10 mouse cellular contexts compared by ENCODE assay signal in the genomic region with DNA sequence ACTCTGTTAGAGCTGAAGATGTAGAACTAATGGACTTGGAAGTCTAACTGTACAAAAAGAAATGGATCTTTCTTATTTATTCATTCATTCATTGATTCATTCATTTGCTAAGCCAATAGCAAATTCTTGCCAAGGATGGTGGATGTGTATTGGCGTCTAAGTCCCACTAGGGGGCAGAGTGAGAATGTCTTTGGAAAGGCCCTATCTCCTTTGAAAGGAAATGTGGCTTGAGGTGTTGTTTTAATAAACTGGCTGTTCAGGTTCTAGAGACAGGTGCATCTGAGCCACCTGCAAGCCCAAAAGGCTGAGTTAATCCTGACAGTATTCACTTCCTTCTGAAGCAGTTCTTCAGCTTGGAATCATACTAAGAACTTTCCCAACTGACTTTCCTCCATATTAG. TPM values are rescaled to one million over a fixed set of nuclear protein-coding genes. Genes with fewer than 3 reads are reported as not detected.
DNase-seq lines count a peak whose midpoint lies in the region; ATAC-seq and TF ChIP-seq lines count a peak whose summit lies in the region.
"Had no signal": no experiment of that assay in that cellular context is flagged by ENCODE, and none has a peak within 500 bp of the region (broad histone marks: within the 10 kb centered on the region; RNA-seq: fewer than 3 reads in every experiment).

No protein-coding gene starts in this region.

- TF ChIP-seq CTCF in intestine, postnatal 0 days (IDR thresholded peaks at IDR 0.05; ENCODE audit: low read depth), result peak; percentile 94

- peak; percentile 74 for DNase-seq in 3T3-L1 (ENCODE audit: low read depth, low spot score)
- DNase-seq in cerebellum, postnatal 14 days, result peak; percentile 60 to 63
- peak; percentile 55 for DNase-seq in kidney, postnatal 10 days
- peak; percentile 82 for DNase-seq in retina, embryonic 14.5 days (ENCODE audit: low spot score)

- no peak for ATAC-seq in intestine, postnatal 0 days
- no peak for ATAC-seq in intestine, embryonic 15.5 days
- ATAC-seq in CD4-positive, CD25-positive, alpha-beta regulatory T cell, adult 4 months, result peak; percentile 45
- ATAC-seq in inflammation-experienced regulatory T-cells, adult 6 months, result no peak

- 0% methylated on average over 1 of the region's 1 CpGs for WGBS in intestine, postnatal 0 days
- WGBS in intestine, embryonic 15.5 days, result 2% methylated on average over 1 of the region's 1 CpGs

- peaks cover 8% of the 10 kb centered on the region for H3K27me3 ChIP-seq in intestine, postnatal 0 days (replicated peaks; ENCODE audit: control insufficient read depth, insufficient read depth, low read length)
- no peaks in the 10 kb centered on the region for H3K27me3 ChIP-seq in intestine, embryonic 15.5 days (replicated peaks)
- H3K27me3 ChIP-seq: embryonic facial prominence, embryonic 15.5 days had no signal

- H3K9ac ChIP-seq in intestine, postnatal 0 days (ENCODE audit: low read depth, low read length), result no peak overlapping the region
- H3K9ac ChIP-seq in intestine, embryonic 15.5 days, result no peak overlapping the region
- H3K9ac ChIP-seq: embryonic facial prominence, embryonic 15.5 days; liver, embryonic 15.5 days had no signal

- no peak overlapping the region for H3K4me2 ChIP-seq in intestine, postnatal 0 days (replicated peaks; ENCODE audit: low read depth)
- H3K4me2 ChIP-seq in intestine, embryonic 15.5 days (replicated peaks), result no peak overlapping the region
- H3K4me2 ChIP-seq: embryonic facial prominence, embryonic 15.5 days; liver, embryonic 15.5 days had no signal

- no peaks in the 10 kb centered on the region for H3K9me3 ChIP-seq in intestine, postnatal 0 days (ENCODE audit: control insufficient read depth)
- no peaks in the 10 kb centered on the region for H3K9me3 ChIP-seq in intestine, embryonic 15.5 days
- H3K9me3 ChIP-seq: embryonic facial prominence, embryonic 15.5 days; liver, embryonic 15.5 days had no signal

- H3K4me1 ChIP-seq in intestine, postnatal 0 days (replicated peaks; ENCODE audit: control insufficient read depth, insufficient read depth, low read length), result no peaks in the 10 kb centered on the region
- no peaks in the 10 kb centered on the region for H3K4me1 ChIP-seq in intestine, embryonic 15.5 days (replicated peaks)
- H3K4me1 ChIP-seq: liver, embryonic 15.5 days had no signal

- H3K36me3 ChIP-seq in intestine, postnatal 0 days (ENCODE audit: control insufficient read depth, insufficient read depth), result no peaks in the 10 kb centered on the region
- H3K36me3 ChIP-seq in intestine, embryonic 15.5 days, result no peaks in the 10 kb centered on the region
- H3K36me3 ChIP-seq: embryonic facial prominence, embryonic 15.5 days; liver, embryonic 15.5 days had no signal

- H3K4me3 ChIP-seq in intestine, postnatal 0 days (ENCODE audit: low read depth, low read length), result no peak overlapping the region
- no peak overlapping the region for H3K4me3 ChIP-seq in intestine, embryonic 15.5 days (replicated peaks)
- H3K4me3 ChIP-seq: embryonic facial prominence, embryonic 15.5 days; liver, embryonic 15.5 days had no signal

- no peak overlapping the region for H3K27ac ChIP-seq in intestine, postnatal 0 days (ENCODE audit: low read depth, low read length)
- H3K27ac ChIP-seq in intestine, embryonic 15.5 days, result no peak overlapping the region
- H3K27ac ChIP-seq: embryonic facial prominence, embryonic 15.5 days; liver, embryonic 15.5 days had no signal

RNA-seq across cellular contexts. Expression of gene P4ha3, which starts 5.5 kb away (rescaled TPM):
- 0.67 and 1.6 TPM in 2 replicates for polyA plus RNA-seq in intestine, postnatal 0 days (2015; fragmentation: Nextera tagmentation; extraction: Ambion mirVana)
- 4.6 and 5.8 TPM in 2 replicates for polyA plus RNA-seq in intestine, embryonic 15.5 days (2015; fragmentation: Nextera tagmentation; extraction: Ambion mirVana)
- not detected for polyA plus RNA-seq in CD4-positive, CD25-positive, alpha-beta regulatory T cell, adult 4 months (2017; shearing (Covaris generic))
- polyA plus RNA-seq in inflammation-experienced regulatory T-cells, adult 6 months (2017; shearing (Covaris generic)), result under 1 TPM in 1 of 3 experiments, not detected in 2; 0.26 TPM

RNA-seq across cellular contexts. Expression of gene Pgm2l1, which starts 52.6 kb away (rescaled TPM):
- 1.0 and 1.3 TPM in 2 replicates for polyA plus RNA-seq in intestine, postnatal 0 days (2015; fragmentation: Nextera tagmentation; extraction: Ambion mirVana)
- 2.3 and 2.4 TPM in 2 replicates for polyA plus RNA-seq in intestine, embryonic 15.5 days (2015; fragmentation: Nextera tagmentation; extraction: Ambion mirVana)
- polyA plus RNA-seq in CD4-positive, CD25-positive, alpha-beta regulatory T cell, adult 4 months (2017; shearing (Covaris generic)), result 1 to 10 TPM; 4.9 to 5.1 TPM
- polyA plus RNA-seq in inflammation-experienced regulatory T-cells, adult 6 months (2017; shearing (Covaris generic)), result 1 to 10 TPM; 4.4 to 5.8 (median 4.8) TPM
